Mouse (Mus musculus) adrenal gland, adult 10 weeks (tissue): ENCODE results near the gene Zfp317. TPM values are rescaled to one million over a fixed set of nuclear protein-coding genes. Genes with fewer than 3 reads are reported as not detected.

ENCODE experiments used
- polyA plus RNA-seq: library from polyadenylated mRNA; stranded (reverse); fragments of 350-450 nt; fragmentation: Illumina TruSeq; extraction: RNeasy Lipid Tissue Mini Kit (QIAGEN cat#74804); gene quantifications from one replicate; pipeline ENCODE4 v1.2.3, GENCODE M21; 2014; ENCODE audit warnings: low read depth, low replicate concordance

Zfp317 gene
- 35.9 TPM for polyA plus RNA-seq

DNA sequence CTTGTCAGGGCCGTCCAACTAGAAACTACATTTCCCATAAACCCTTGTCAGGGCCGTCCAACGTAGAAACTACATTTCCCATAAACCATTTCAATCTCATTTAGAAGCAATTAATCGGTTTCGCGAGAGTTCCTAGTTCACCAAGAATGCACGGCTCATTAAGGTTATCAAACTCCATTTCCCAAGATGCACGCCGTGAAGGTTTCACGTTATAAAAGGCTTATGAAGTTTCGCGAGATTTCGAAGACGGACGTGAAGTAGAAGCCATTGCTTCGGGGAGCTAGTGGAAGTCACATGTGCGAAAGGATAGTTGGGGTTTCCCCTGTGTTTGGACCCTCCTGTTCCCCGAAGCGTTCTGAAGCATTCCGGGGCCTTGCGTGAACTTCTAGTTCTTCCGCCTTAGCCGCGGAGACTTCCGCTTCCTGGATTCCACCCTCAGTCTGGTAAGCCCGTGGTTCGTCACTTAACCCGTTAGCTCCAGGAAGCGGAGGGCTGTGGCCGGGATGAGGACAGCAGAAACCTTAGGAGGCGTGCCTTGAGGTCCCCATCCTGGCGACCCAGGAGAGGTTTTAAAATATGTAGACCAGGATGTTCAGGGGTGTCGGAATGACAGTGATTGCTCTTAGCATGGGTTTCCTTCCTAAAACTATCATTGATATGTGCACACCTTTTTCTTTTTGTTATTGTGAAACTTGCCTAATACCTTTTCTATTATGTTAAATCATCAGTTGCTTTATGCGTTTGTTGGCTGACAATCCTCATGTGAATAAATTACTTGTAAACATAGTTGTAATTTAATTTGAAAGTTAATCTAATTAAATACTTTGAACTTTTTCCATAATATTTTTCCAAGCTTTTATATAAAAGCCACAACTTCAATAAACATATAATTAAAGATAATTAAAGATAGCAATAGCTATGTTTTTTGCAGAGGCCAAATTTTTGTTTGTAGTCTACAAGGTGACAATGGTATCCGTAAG is at the start of gene Zfp317:
TSS of gene Zfp317 (plus strand) at position 260 of the 980 bp plus-strand sequence.

GRCm38 (mm10) chr9:19582317-19582716 is 39.6 kb upstream of the Zfp317 start, which contains the start of gene Olfr855:
TSS of gene Olfr855 (plus strand) at chr9:19582617.

Other genes starting within 250 kb of the Zfp317 start
- not detected for gene Olfr847, start 243.4 kb upstream of the Zfp317 start, polyA plus RNA-seq
- gene Olfr849, start 181.8 kb upstream of the Zfp317 start, polyA plus RNA-seq: not detected
- gene Olfr850, start 143.9 kb upstream of the Zfp317 start, polyA plus RNA-seq: not detected
- not detected for gene Olfr851, start 128.8 kb upstream of the Zfp317 start, polyA plus RNA-seq
- gene Olfr853, start 81.0 kb upstream of the Zfp317 start, polyA plus RNA-seq: not detected
- gene Olfr854, start 54.7 kb upstream of the Zfp317 start, polyA plus RNA-seq: not detected
- gene Olfr855, start 39.5 kb upstream of the Zfp317 start, polyA plus RNA-seq: not detected
- gene Olfr857, start 87.3 kb downstream of the Zfp317 start, polyA plus RNA-seq: not detected
- gene Olfr58, start 158.2 kb downstream of the Zfp317 start, polyA plus RNA-seq: not detected
- gene Olfr859, start 182.8 kb downstream of the Zfp317 start, polyA plus RNA-seq: not detected
- gene Olfr860, start 227.6 kb downstream of the Zfp317 start, polyA plus RNA-seq: not detected